Mouse (Mus musculus): ENCODE measurements around the gene 4930548H24Rik. TPM values are rescaled to one million over a fixed set of nuclear protein-coding genes. Genes with fewer than 3 reads are reported as not detected.

The 4930548H24Rik gene
- total RNA-seq (2023), result 1 to 10 TPM in 1 of 2 experiments, under 1 TPM in 1; 0.79 to 1.0 TPM

DNA sequence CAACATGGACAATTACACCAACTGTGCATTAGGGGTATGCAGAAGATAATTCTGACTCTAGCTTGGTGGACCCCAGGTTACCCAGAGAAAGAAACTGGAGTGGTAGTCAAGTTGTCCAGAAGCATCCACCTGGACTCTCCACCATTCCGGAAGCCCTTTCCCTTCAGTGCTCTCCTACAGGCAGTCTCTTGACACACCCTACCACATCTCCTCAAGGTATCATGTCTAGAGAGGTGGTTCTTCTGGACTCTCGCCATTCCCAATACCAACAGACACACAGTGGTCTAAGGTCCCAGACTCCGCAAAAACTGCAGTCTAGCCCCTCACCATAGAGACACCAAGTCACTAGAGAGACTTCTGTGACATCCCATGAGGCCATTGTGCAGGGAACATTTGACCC lies at the start of gene 4930548H24Rik:
Gene 4930548H24Rik, plus strand, starts transcription at position 301 of the 400 bp plus-strand sequence.

DNA sequence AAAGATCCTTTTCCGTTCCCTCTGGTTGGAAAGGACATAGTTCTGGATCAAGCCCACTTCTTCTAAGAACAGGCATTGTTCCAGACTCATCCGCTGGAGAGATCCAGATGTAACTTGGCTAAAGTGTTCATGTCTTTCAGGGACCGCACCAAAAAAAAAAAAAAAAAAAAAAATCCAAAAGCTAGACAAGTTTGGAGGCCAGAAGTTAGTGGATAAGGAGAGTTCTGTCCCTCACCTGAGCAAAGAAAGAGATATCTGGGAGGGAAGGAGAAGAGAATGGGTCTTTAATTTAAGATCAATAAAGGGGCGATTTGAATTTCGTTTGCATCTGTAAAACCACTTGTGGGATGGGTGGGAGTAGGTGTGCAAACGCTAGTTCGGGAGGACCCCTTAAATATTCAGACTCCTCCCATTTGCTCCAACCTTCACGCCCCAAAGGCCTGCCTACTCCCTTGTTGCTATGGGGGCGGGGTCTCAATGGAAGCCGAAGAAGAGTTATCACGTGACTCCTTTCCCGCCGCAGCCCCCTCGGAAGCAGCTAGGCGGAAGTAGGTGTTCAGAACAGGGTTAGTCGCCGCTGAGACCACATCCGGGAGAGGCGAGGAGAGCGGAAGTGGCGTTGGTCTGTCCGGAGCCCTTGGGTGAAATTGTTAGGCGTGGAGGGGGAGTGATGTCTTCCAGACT lies 33.5 kb upstream of the 4930548H24Rik start, which contains the start of gene Zfp512:
Gene Zfp512, plus strand, starts transcription at position 554 of the 684 bp plus-strand sequence.

DNA sequence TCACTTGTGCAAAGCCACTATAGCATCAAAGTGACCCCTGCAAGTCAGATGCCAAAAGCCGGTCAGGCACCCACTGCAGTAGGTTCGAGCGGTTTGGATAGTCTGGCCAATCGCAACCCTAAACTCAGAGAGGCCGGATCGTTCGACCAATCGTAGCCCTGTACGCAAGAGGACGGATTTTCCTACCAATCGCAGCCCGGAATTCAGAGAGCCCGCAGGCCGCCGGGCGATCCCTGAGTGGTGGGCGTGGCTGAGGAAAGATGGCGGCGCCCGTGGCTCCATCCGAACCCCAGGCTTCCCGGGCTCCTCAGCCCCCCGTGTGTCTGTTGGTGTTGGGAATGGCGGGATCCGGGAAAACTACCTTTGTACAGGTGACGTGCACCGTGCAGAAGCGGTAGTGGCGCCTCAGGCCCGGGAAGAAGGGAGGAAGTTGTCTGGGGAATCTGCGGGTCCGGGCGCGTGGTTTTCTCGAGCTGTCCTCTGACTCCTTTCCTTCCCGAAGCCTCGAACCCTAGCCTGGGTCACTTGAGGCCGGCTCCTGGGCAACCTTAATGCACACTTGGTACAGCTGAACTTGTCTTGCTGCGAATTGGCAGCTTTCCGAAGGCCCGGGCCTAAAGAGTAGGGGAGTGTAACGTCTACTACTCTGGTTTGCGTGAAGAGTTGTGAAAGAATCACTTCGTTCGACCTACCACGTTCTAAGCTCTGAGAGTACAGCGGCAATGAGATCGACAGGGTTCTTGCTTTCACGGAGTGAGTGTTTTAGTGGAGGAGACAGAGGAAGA lies 9.2 kb downstream of the 4930548H24Rik start, which contains the start of gene Gpn1:
Gene Gpn1, plus strand, starts transcription at position 229 of the 785 bp plus-strand sequence.

DNA sequence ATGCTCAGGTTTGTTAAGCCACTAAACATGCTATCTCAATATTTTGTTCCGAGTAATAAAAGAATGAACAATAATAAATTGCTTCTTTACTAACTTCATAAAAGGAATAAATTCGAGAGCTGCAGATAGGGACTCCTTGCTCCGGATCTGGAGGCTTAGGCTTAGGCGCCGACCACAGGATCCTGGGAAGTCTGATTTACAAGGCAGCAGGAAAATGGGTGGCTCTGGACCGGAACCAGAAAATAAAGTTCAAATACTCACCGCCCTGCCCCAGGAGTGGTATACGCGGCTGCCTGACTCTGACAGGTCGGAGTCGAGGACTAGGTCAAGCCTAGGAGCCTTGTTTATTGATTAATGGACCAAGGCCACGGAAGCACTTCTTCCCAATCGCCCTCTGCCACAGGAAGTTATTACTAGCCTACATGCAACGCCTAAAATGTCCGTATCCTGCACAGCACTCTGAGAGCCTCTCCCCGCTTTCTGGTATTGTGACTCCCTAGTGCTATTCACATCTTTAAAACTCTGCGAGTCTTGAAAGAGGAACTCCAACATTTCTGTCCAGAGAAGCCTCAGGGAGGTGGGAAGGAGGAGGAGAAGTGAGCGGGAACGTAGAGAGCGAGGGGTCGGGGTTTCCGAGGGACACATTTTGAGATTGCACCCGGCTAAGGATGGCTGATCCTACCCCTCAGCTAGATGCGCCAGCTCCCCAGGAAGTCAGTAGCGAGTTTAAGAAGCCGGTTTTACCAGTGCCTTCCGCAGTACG lies 41.0 kb downstream of the 4930548H24Rik start, which contains the start of gene Slc4a1ap:
Gene Slc4a1ap, plus strand, starts transcription at position 642 of the 763 bp plus-strand sequence.

DNA sequence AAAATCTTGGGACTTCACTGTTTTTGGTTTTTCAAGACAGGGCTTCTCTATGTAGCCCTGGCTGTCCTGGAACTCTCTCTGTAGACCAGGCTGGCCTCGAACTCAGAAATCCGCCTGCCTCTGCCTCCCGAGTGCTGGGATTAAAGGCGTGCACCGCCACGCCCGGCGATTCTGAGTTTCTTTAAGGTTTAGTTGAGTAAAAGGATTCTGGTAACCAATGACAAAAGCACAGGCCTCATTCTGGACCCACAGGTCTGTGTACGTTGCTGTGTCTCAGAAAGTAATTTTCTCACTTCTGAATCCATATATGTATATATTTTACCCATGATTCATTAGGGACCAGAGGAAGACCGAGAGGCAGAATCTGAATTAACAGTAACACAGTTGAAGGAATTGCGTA lies 42.2 kb downstream of the 4930548H24Rik start, which contains the start of gene Supt7l:
Gene Supt7l, minus strand, starts transcription at position 101 of the 400 bp plus-strand sequence.

Other genes starting within 250 kb of the 4930548H24Rik start
- 100 to 1,000 TPM; 185 to 192 TPM for gene Nrbp1, start 244.9 kb upstream of the 4930548H24Rik start, total RNA-seq (2023)
- 1 to 10 TPM in 1 of 2 experiments, not detected in 1; 2.6 TPM for gene Gm9970, start 244.5 kb upstream of the 4930548H24Rik start, total RNA-seq (2023)
- 10 to 100 TPM; 11.2 TPM for gene Krtcap3, start 234.0 kb upstream of the 4930548H24Rik start, total RNA-seq (2023)
- gene Ift172, start 194.6 kb upstream of the 4930548H24Rik start, total RNA-seq (2023), result 10 to 100 TPM in 1 of 2 experiments, 1 to 10 TPM in 1; 9.8 to 11.8 TPM
- gene Fndc4, start 189.7 kb upstream of the 4930548H24Rik start, total RNA-seq (2023), result not detected
- not detected for gene Gckr, start 188.3 kb upstream of the 4930548H24Rik start, total RNA-seq (2023)
- gene Zfp512, start 33.3 kb upstream of the 4930548H24Rik start, total RNA-seq (2023), result 10 to 100 TPM; 14.9 to 15.3 TPM
- gene Gpn1, start 9.0 kb downstream of the 4930548H24Rik start, total RNA-seq (2023), result 10 to 100 TPM; 31.0 to 39.0 TPM
- 10 to 100 TPM; 30.1 to 36.1 TPM for gene Slc4a1ap, start 41.3 kb downstream of the 4930548H24Rik start, total RNA-seq (2023)
- gene Supt7l, start 42.1 kb downstream of the 4930548H24Rik start, total RNA-seq (2023), result 10 to 100 TPM; 10.0 to 12.0 TPM
- 100 to 1,000 TPM; 374 to 437 TPM for gene Mrpl33, start 111.2 kb downstream of the 4930548H24Rik start, total RNA-seq (2023)
- gene Rbks, start 211.9 kb downstream of the 4930548H24Rik start, total RNA-seq (2023), result 10 to 100 TPM; 17.9 to 20.4 TPM
- gene Babam2, start 211.9 kb downstream of the 4930548H24Rik start, total RNA-seq (2023), result 10 to 100 TPM; 53.4 to 59.4 TPM